Mouse (Mus musculus) small intestine, adult 2 months (tissue): ENCODE measurements at regions not wholly inside any gene's neighbourhood (a gene's known extent, or its start where the extent isn't known, plus 50 kb on each side); places are given as distances from the start of the nearest gene placed in this dataset.

Experiments used
- H3K27ac ChIP-seq: fragments of 200-500 bp; 2 replicates; pipeline ENCODE4 v1.5.1; 2012; ENCODE audit warnings: low read depth, low read length, control low read depth, inconsistent platforms; ENCODE audit not compliant: insufficient read depth
- H3K27me3 ChIP-seq: fragments of 200-500 bp; 2 replicates; pipeline ENCODE4 v1.6.1; 2012; ENCODE audit warnings: mild to moderate bottlenecking, moderate library complexity, low read length, inconsistent platforms; ENCODE audit not compliant: control insufficient read depth, insufficient read depth
- H3K36me3 ChIP-seq: fragments of 200-500 bp; 2 replicates; pipeline ENCODE4 v1.6.1; 2012; ENCODE audit warnings: mild to moderate bottlenecking, low read length, control low read depth, inconsistent platforms; ENCODE audit not compliant: control insufficient read depth, insufficient read depth
- H3K4me1 ChIP-seq: fragments of 200-500 bp; 2 replicates; pipeline ENCODE4 v1.6.1; 2012; ENCODE audit warnings: low read length, inconsistent platforms, mixed read lengths; ENCODE audit not compliant: control insufficient read depth, insufficient read depth, insufficient read length
- H3K4me3 ChIP-seq: fragments of 200-500 bp; 2 replicates; pipeline ENCODE4 v1.5.1; 2012; ENCODE audit warnings: low read depth, mild to moderate bottlenecking, control low read depth, inconsistent platforms, low read length, moderate library complexity
- CTCF ChIP-seq: fragments of 200-500 bp; IDR thresholded peaks from 2 replicates; pipeline ENCODE4 v1.5.1; 2012; ENCODE audit warnings: low read depth, mild to moderate bottlenecking, control low read depth, inconsistent platforms, low read length, moderate library complexity, mixed read lengths; ENCODE audit not compliant: insufficient replicate concordance, insufficient read length; ENCODE audit errors: extremely low read depth
- POLR2A ChIP-seq: fragments of 200-500 bp; IDR thresholded peaks from 2 replicates; pipeline ENCODE4 v1.6.1; 2012; ENCODE audit warnings: low read depth, mild to moderate bottlenecking, control low read depth, inconsistent platforms, low read length, moderate library complexity
- WGBS: fragments of 180-500 bp; shearing (Covaris S2); methylation state at CpG from one replicate; pipeline ENCODE4 v1.1.7; 2018; 5-methylcytosine and 5-hydroxymethylcytosine counted together

- no peak for TF ChIP-seq POLR2A
- Histone ChIP-seq H3K36me3 (no peaks in the 10 kb centered on the region), H3K27me3 (no peaks in the 10 kb centered on the region), H3K27ac (no peak overlapping the region), H3K4me1 (no peaks in the 10 kb centered on the region), H3K4me3 (no peak overlapping the region)
These were observed 97.3 kb upstream of the Rab11fip2 start for GRCm38 (mm10) chr19:60040721-60041120.

GRCm38 (mm10) chr19:60032667-60033066 lies 89.2 kb upstream of the Rab11fip2 start:
- no peak overlapping the region for H3K4me3 ChIP-seq
- no peaks in the 10 kb centered on the region for H3K27me3 ChIP-seq
- no peaks in the 10 kb centered on the region for H3K4me1 ChIP-seq
- TF ChIP-seq POLR2A (no peak), CTCF (no peak)
- no peak overlapping the region for H3K27ac ChIP-seq
- H3K36me3 ChIP-seq, result no peaks in the 10 kb centered on the region
- WGBS, result 83% methylated on average over 2 of the region's 2 CpGs

GRCm38 (mm10) chr19:60030212-60030788 lies 86.8 kb upstream of the Rab11fip2 start:
- 40% methylated on average over 3 of the region's 3 CpGs for WGBS
- Histone ChIP-seq H3K36me3 (no peaks in the 10 kb centered on the region), H3K27ac (no peak overlapping the region), H3K4me3 (no peak overlapping the region), H3K4me1 (no peaks in the 10 kb centered on the region), H3K27me3 (no peaks in the 10 kb centered on the region)
- TF ChIP-seq POLR2A (no peak), CTCF (no peak)

GRCm38 (mm10) chr19:60029720-60030119 lies 86.3 kb upstream of the Rab11fip2 start:
- TF ChIP-seq CTCF, result no peak
- WGBS, result 74% methylated on average over 4 of the region's 4 CpGs

GRCm38 (mm10) chr19:60015614-60016300 lies 72.3 kb upstream of the Rab11fip2 start:
- WGBS, result 71% methylated on average over 12 of the region's 12 CpGs
- no peak for TF ChIP-seq CTCF
- no peak for TF ChIP-seq POLR2A
- Histone ChIP-seq H3K27me3 (no peaks in the 10 kb centered on the region), H3K36me3 (no peaks in the 10 kb centered on the region), H3K4me1 (no peaks in the 10 kb centered on the region), H3K27ac (no peak overlapping the region), H3K4me3 (no peak overlapping the region)

More at GRCm38 (mm10) chr19:60029720-60030119, 86.3 kb upstream of the Rab11fip2 start:
- Histone ChIP-seq H3K4me1 (no peaks in the 10 kb centered on the region), H3K36me3 (no peaks in the 10 kb centered on the region), H3K4me3 (no peak overlapping the region), H3K27me3 (no peaks in the 10 kb centered on the region), H3K27ac (no peak overlapping the region)

GRCm38 (mm10) chr19:59995557-59995956 lies 52.1 kb upstream of the Rab11fip2 start:
- H3K27me3 ChIP-seq, result no peaks in the 10 kb centered on the region
- no peak for TF ChIP-seq POLR2A
- TF ChIP-seq CTCF, result no peak
- 94% methylated on average over 1 of the region's 1 CpGs for WGBS
- H3K27ac ChIP-seq, result no peak overlapping the region
- no peaks in the 10 kb centered on the region for H3K4me1 ChIP-seq
- no peak overlapping the region for H3K4me3 ChIP-seq
- no peaks in the 10 kb centered on the region for H3K36me3 ChIP-seq
